Mouse (Mus musculus) adrenal gland, postnatal 36 days (tissue): ENCODE measurements around the gene Zfp335. TPM values are rescaled to one million over a fixed set of nuclear protein-coding genes. Genes with fewer than 3 reads are reported as not detected.

ENCODE experiments used
- DNase-seq, 2 experiments: peaks; one replicate each; pipeline ENCODE4 v3.0.0; 2021; ENCODE audit warnings: mixed read lengths in 1 of 2
- total RNA-seq, 2 experiments: library from RNA; stranded (reverse); gene quantifications; 2 replicates each; pipeline ENCODE4 v1.2.3; 2021

Gene Zfp335
- total RNA-seq, 2 experiments from 2014 or later, result 14.8 to 18.3 TPM

- peak; percentile 49 to 74 for DNase-seq
These were observed 19.4 kb upstream of the Zfp335 start for GRCm38 (mm10) chr2:164930706-164931581.

GRCm38 (mm10) chr2:164924100-164924857 is 12.7 kb upstream of the Zfp335 start:
- DNase-seq, result peak; percentile 91

GRCm38 (mm10) chr2:164923291-164923690 is 11.7 kb upstream of the Zfp335 start:
- peak; percentile 54 to 60 for DNase-seq

GRCm38 (mm10) chr2:164921984-164922383 is 10.4 kb upstream of the Zfp335 start:
- DNase-seq, result peak in 1 of 2 experiments; percentile 22

- DNase-seq, result peak; percentile 35 to 49
These were observed 6.8 kb upstream of the Zfp335 start for GRCm38 (mm10) chr2:164918325-164918724.

- DNase-seq, result no peak
These were observed 5.8 kb upstream of the Zfp335 start for GRCm38 (mm10) chr2:164917371-164917770.

- no peak for DNase-seq
These were observed 5.3 kb upstream of the Zfp335 start for GRCm38 (mm10) chr2:164916820-164917219.

GRCm38 (mm10) chr2:164913428-164913786 is 1.9 kb upstream of the Zfp335 start:
- peak in 1 of 2 experiments; percentile 50 for DNase-seq

- no peak for DNase-seq
These were observed 1.3 kb upstream of the Zfp335 start for GRCm38 (mm10) chr2:164912749-164913427.

- peak; percentile 63 to 68 for DNase-seq
These were observed 594 bp upstream of the Zfp335 start for GRCm38 (mm10) chr2:164912151-164912550.

- peak; percentile 37 to 51 for DNase-seq
These were observed 1.0 kb downstream of the Zfp335 start for GRCm38 (mm10) chr2:164910360-164911061.

GRCm38 (mm10) chr2:164909542-164909941 is 2.0 kb downstream of the Zfp335 start:
- DNase-seq, result peak in 1 of 2 experiments; percentile 61

- no peak for DNase-seq
These were observed 2.5 kb downstream of the Zfp335 start for GRCm38 (mm10) chr2:164909100-164909499.

- DNase-seq, result no peak
These were observed 3.5 kb downstream of the Zfp335 start for GRCm38 (mm10) chr2:164908011-164908410.

- no peak for DNase-seq
These were observed 4.0 kb downstream of the Zfp335 start for GRCm38 (mm10) chr2:164907511-164907910.

- DNase-seq, result no peak
These were observed 5.5 kb downstream of the Zfp335 start for GRCm38 (mm10) chr2:164906071-164906470.

- no peak for DNase-seq
These were observed 8.1 kb downstream of the Zfp335 start for GRCm38 (mm10) chr2:164903496-164903895.

- DNase-seq, result no peak
These were observed 10.2 kb downstream of the Zfp335 start for GRCm38 (mm10) chr2:164901380-164901779.

GRCm38 (mm10) chr2:164899723-164900459 is 11.7 kb downstream of the Zfp335 start:
- DNase-seq, result no peak

- DNase-seq, result no peak
These were observed 12.5 kb downstream of the Zfp335 start for GRCm38 (mm10) chr2:164899034-164899433.

GRCm38 (mm10) chr2:164898008-164898407 is 13.5 kb downstream of the Zfp335 start:
- no peak for DNase-seq
